Mouse (Mus musculus) heart, postnatal 0 days (tissue): ENCODE measurements around the gene Rho. TPM values are rescaled to one million over a fixed set of nuclear protein-coding genes. Genes with fewer than 3 reads are reported as not detected.

Experiments used
- ATAC-seq: fragments of 200-750 bp; cut with Nextera tagmentation; 2 replicates; pipeline ENCODE4 v1.8.0; 2017; ENCODE audit warnings: low read depth, moderate number of reproducible peaks, moderate library complexity; ENCODE audit not compliant: insufficient read depth
- DNase-seq: peaks from one replicate; pipeline ENCODE4 v3.0.0-alpha.2; 2016; ENCODE audit warnings: low spot score
- H3K27ac ChIP-seq: fragments of 300-500 bp; sonication (generic); 2 replicates; pipeline ENCODE4 v1.5.1; 2014; ENCODE audit warnings: low read depth, mild to moderate bottlenecking
- H3K27me3 ChIP-seq: fragments of 300-500 bp; sonication (generic); 2 replicates; pipeline ENCODE4 v1.6.1; 2014; ENCODE audit warnings: low read length, mixed read lengths; ENCODE audit not compliant: control insufficient read depth, insufficient read depth
- H3K36me3 ChIP-seq: fragments of 300-500 bp; sonication (generic); replicated peaks from 2 replicates; pipeline ENCODE4 v1.6.1; 2014; ENCODE audit warnings: low read length, mixed read lengths; ENCODE audit not compliant: control insufficient read depth, insufficient read depth
- H3K4me1 ChIP-seq: fragments of 300-500 bp; sonication (generic); 2 replicates; pipeline ENCODE4 v1.6.1; 2014; ENCODE audit warnings: antibody characterized with exemption; ENCODE audit not compliant: control insufficient read depth, insufficient read depth
- H3K4me2 ChIP-seq: fragments of 300-500 bp; sonication (generic); 2 replicates; pipeline ENCODE4 v1.6.1; 2014; ENCODE audit warnings: low read depth, mild to moderate bottlenecking, low read length, moderate library complexity
- H3K4me3 ChIP-seq: fragments of 300-500 bp; sonication (generic); 2 replicates; pipeline ENCODE4 v1.5.1; 2014; ENCODE audit warnings: low read depth, low read length
- H3K9ac ChIP-seq: fragments of 300-500 bp; sonication (generic); replicated peaks from 2 replicates; pipeline ENCODE4 v1.6.1; 2014; ENCODE audit warnings: low read depth, low read length, mixed read lengths
- H3K9me3 ChIP-seq: fragments of 300-500 bp; sonication (generic); replicated peaks from 2 replicates; pipeline ENCODE4 v1.6.1; 2016; ENCODE audit warnings: low read length; ENCODE audit not compliant: control insufficient read depth
- CTCF ChIP-seq: IDR thresholded peaks from 2 replicates; pipeline ENCODE4 v1.5.1; 2016; ENCODE audit warnings: antibody characterized with exemption, control low read depth, low read depth
- EP300 ChIP-seq: IDR thresholded peaks from 2 replicates; pipeline ENCODE4 v1.6.1; 2016; ENCODE audit warnings: antibody characterized with exemption, low read depth
- WGBS: fragments of 180-500 bp; shearing (Covaris S2); extraction: QIAGEN DNeasy Blood & Tissue Kit; methylation state at CpG from one replicate; pipeline ENCODE4 v1.1.7; 2014; 5-methylcytosine and 5-hydroxymethylcytosine counted together
- polyA plus RNA-seq: library from polyadenylated mRNA; unstranded; fragments of >200 nt; fragmentation: Nextera tagmentation; extraction: Ambion mirVana; gene quantifications from 2 replicates; pipeline ENCODE4 v1.2.1, GENCODE M21; 2015
- total RNA-seq: library from RNA; depleted of rRNA; stranded (reverse); fragments of >200 nt; gene quantifications from 2 replicates; pipeline ENCODE4 v1.2.3, GENCODE M21; 2014; ENCODE audit warnings: low replicate concordance

The Rho gene
- total and polyA plus RNA-seq, 2 experiments from 2014 or later, result 1.3 TPM; not detected in 1

GRCm38 (mm10) chr6:115944638-115945037 lies 13.1 kb downstream of the Rho start, which contains the start of gene H1foo:
H1foo (plus strand) TSS chr6:115944938.
- Histone ChIP-seq H3K4me3 (no peak within 1 kb of the TSS), H3K9me3 (no peaks in the 10 kb centered on the region), H3K9ac (no peak within 1 kb of the TSS), H3K36me3 (no peaks in the 10 kb centered on the region), H3K27me3 (no peaks in the 10 kb centered on the region), H3K27ac (no peak within 1 kb of the TSS), H3K4me2 (no peak within 1 kb of the TSS), H3K4me1 (peaks cover 31% of the 10 kb centered on the region)
- TF ChIP-seq EP300 (no peak), CTCF (no peak)
- no peak for DNase-seq
- no peak for ATAC-seq
- 92% methylated on average over 5 of the region's 5 CpGs for WGBS

DNA sequence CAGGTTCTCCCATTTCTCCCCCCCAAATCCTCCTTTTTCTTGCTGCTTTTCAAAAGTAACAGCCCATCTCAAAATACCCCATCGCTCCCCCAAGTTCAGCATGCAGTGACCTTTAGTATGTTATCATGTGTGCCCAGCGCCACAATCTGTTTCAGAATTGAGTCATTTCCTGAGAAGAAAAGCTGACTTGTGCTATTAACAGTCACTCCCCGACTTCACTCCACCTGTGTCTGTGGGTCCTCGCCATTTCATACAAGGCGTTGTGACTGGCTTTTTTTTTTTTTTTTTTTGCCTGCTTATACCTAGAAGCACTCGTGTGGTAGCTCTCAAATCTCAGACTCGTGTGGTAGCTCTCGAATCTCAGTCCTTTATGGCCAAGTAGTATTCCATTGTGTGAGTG lies 14.1 kb downstream of the Rho start:
- WGBS, result 77% methylated on average over 8 of the region's 8 CpGs
- ATAC-seq, result no peak
- Histone ChIP-seq H3K27me3 (no peaks in the 10 kb centered on the region), H3K27ac (no peak overlapping the region), H3K4me1 (peaks cover 31% of the 10 kb centered on the region), H3K9ac (no peak overlapping the region), H3K4me3 (no peak overlapping the region), H3K4me2 (no peak overlapping the region), H3K36me3 (no peaks in the 10 kb centered on the region), H3K9me3 (no peaks in the 10 kb centered on the region)
- no peak for TF ChIP-seq CTCF
- no peak for TF ChIP-seq EP300
- no peak for DNase-seq

GRCm38 (mm10) chr6:115946389-115946788 lies 14.8 kb downstream of the Rho start:
- Histone ChIP-seq H3K27ac (no peak overlapping the region), H3K4me2 (no peak overlapping the region), H3K9ac (no peak overlapping the region), H3K4me3 (no peak overlapping the region), H3K9me3 (no peaks in the 10 kb centered on the region), H3K27me3 (no peaks in the 10 kb centered on the region), H3K36me3 (no peaks in the 10 kb centered on the region), H3K4me1 (peaks cover 23% of the 10 kb centered on the region)
- peak; percentile 50 for ATAC-seq
- DNase-seq, result no peak
- no peak for TF ChIP-seq EP300
- TF ChIP-seq CTCF, result no peak
- 10% methylated on average over 6 of the region's 6 CpGs for WGBS

- H3K4me1 ChIP-seq, result peaks cover 37% of the 10 kb centered on the region
- no peak overlapping the region for H3K4me2 ChIP-seq
- WGBS, result 70% methylated on average over 9 of the region's 9 CpGs
- no peaks in the 10 kb centered on the region for H3K9me3 ChIP-seq
- no peak for ATAC-seq
- peak overlapping the region; percentile 40 for H3K27ac ChIP-seq
- H3K9ac ChIP-seq, result no peak overlapping the region
- DNase-seq, result no peak
- no peaks in the 10 kb centered on the region for H3K27me3 ChIP-seq
- TF ChIP-seq EP300, result no peak
- no peak for TF ChIP-seq CTCF
- H3K4me3 ChIP-seq, result no peak overlapping the region
- H3K36me3 ChIP-seq, result peaks cover 20% of the 10 kb centered on the region; the same call in 1 of the 2 replicates
Measured at GRCm38 (mm10) chr6:115954506-115955074, 23.0 kb downstream of the Rho start.

GRCm38 (mm10) chr6:115955169-115955568 lies 23.6 kb downstream of the Rho start:
- no peak overlapping the region for H3K4me2 ChIP-seq
- no peaks in the 10 kb centered on the region for H3K9me3 ChIP-seq
- H3K9ac ChIP-seq, result no peak overlapping the region
- no peak for DNase-seq
- H3K27me3 ChIP-seq, result no peaks in the 10 kb centered on the region
- WGBS, result 90% methylated on average over 4 of the region's 4 CpGs
- ATAC-seq, result no peak
- H3K4me1 ChIP-seq, result peaks cover 39% of the 10 kb centered on the region
- peaks cover 26% of the 10 kb centered on the region for H3K36me3 ChIP-seq
- TF ChIP-seq EP300 (no peak), CTCF (no peak)
- no peak overlapping the region for H3K4me3 ChIP-seq
- H3K27ac ChIP-seq, result no peak overlapping the region

DNA sequence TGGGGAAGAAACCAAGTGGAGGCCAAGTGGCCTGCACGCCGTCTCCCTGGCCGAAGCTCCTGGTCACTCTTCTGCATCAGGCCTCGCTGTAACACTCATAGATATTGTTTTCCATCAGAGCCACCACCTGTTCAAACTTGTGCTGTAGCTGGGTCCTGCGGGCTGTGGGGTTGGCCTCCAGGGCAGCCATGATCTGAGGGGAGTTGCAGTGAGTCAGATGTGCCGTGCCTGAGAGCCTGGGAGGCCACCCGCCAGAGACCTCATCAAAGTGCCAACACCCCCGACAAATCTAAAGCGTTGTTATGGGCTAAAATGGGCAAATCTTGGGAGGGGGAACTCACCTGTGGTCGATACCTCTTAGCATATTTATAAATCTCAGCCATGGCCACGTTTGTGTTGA lies 24.1 kb downstream of the Rho start:
- ATAC-seq (no peak), DNase-seq (no peak)
- Histone ChIP-seq H3K36me3 (peaks cover 31% of the 10 kb centered on the region), H3K27ac (no peak overlapping the region), H3K4me2 (no peak overlapping the region), H3K4me3 (no peak overlapping the region), H3K9ac (no peak overlapping the region), H3K4me1 (peaks cover 39% of the 10 kb centered on the region), H3K9me3 (no peaks in the 10 kb centered on the region), H3K27me3 (no peaks in the 10 kb centered on the region)
- 84% methylated on average over 11 of the region's 11 CpGs for WGBS
- no peak for TF ChIP-seq EP300
- no peak for TF ChIP-seq CTCF
